Mouse (Mus musculus) 3134 (cell line): ENCODE results near the gene Gtf2h5.
A peak's percentile ranks its signal among the peaks of the same experiment; 100 is the strongest.

Experiments used
- DNase-seq: peaks from one replicate; pipeline ENCODE4 v3.0.0-alpha.2; 2011; ENCODE audit warnings: low spot score; ENCODE audit not compliant: insufficient read length; ENCODE audit errors: extremely low read depth

Gtf2h5 gene

GRCm38 (mm10) chr17:6108175-6108574, 28.6 kb downstream of the Gtf2h5 start:
- DNase-seq = no peak

- DNase-seq = no peak
These were observed 31.4 kb downstream of the Gtf2h5 start for GRCm38 (mm10) chr17:6110956-6111355.

GRCm38 (mm10) chr17:6113653-6114052, 34.1 kb downstream of the Gtf2h5 start:
- no peak for DNase-seq

- no peak for DNase-seq
These were observed 35.5 kb downstream of the Gtf2h5 start for GRCm38 (mm10) chr17:6115085-6115484.

- DNase-seq = peak; percentile 41
These were observed 37.7 kb downstream of the Gtf2h5 start for GRCm38 (mm10) chr17:6117148-6117725.

- no peak for DNase-seq
These were observed 38.3 kb downstream of the Gtf2h5 start for GRCm38 (mm10) chr17:6117917-6118316.

GRCm38 (mm10) chr17:6118861-6119260, 39.3 kb downstream of the Gtf2h5 start:
- DNase-seq = no peak

GRCm38 (mm10) chr17:6123776-6124175, 44.2 kb downstream of the Gtf2h5 start:
- DNase-seq = no peak

GRCm38 (mm10) chr17:6125441-6125840, 45.9 kb downstream of the Gtf2h5 start:
- DNase-seq = no peak

- no peak for DNase-seq
These were observed 48.5 kb downstream of the Gtf2h5 start for GRCm38 (mm10) chr17:6128039-6128438.

- no peak for DNase-seq
These were observed 49.8 kb downstream of the Gtf2h5 start for GRCm38 (mm10) chr17:6129361-6129760.

GRCm38 (mm10) chr17:6131083-6131482, 51.5 kb downstream of the Gtf2h5 start:
- peak; percentile 39 for DNase-seq
